Mouse (Mus musculus) intestine, embryonic 16.5 days (tissue): ENCODE measurements around the gene Cacna1c. TPM values are rescaled to one million over a fixed set of nuclear protein-coding genes. Genes with fewer than 3 reads are reported as not detected.

Experiments used
- ATAC-seq: fragments of 200-750 bp; cut with Nextera tagmentation; 2 replicates; pipeline ENCODE4 v1.8.0; 2017; ENCODE audit warnings: moderate TSS enrichment, moderate library complexity
- H3K27ac ChIP-seq: fragments of 300-500 bp; sonication (generic); 2 replicates; pipeline ENCODE4 v1.5.1; 2014; ENCODE audit warnings: mild to moderate bottlenecking, low read length
- H3K27me3 ChIP-seq: fragments of 300-500 bp; sonication (generic); replicated peaks from 2 replicates; pipeline ENCODE4 v1.6.1; 2014; ENCODE audit warnings: low read length, control low read depth, mixed read lengths; ENCODE audit not compliant: control insufficient read depth, insufficient read depth
- H3K36me3 ChIP-seq: fragments of 300-500 bp; sonication (generic); 2 replicates; pipeline ENCODE4 v1.6.1; 2014; ENCODE audit warnings: low read length, control low read depth; ENCODE audit not compliant: control insufficient read depth, insufficient read depth
- H3K4me1 ChIP-seq: fragments of 300-500 bp; sonication (generic); 2 replicates; pipeline ENCODE4 v1.6.1; 2014; ENCODE audit warnings: low read length, control low read depth, mixed read lengths; ENCODE audit not compliant: control insufficient read depth, insufficient read depth
- H3K4me2 ChIP-seq: fragments of 300-500 bp; sonication (generic); 2 replicates; pipeline ENCODE4 v1.6.1; 2014; ENCODE audit warnings: low read depth, low read length, control low read depth
- H3K4me3 ChIP-seq: fragments of 300-500 bp; sonication (generic); 2 replicates; pipeline ENCODE4 v1.5.1; 2014; ENCODE audit warnings: mild to moderate bottlenecking, low read length
- H3K9ac ChIP-seq: fragments of 300-500 bp; sonication (generic); 2 replicates; pipeline ENCODE4 v1.6.1; 2014; ENCODE audit warnings: low read depth, low read length
- H3K9me3 ChIP-seq: fragments of 300-500 bp; sonication (generic); 2 replicates; pipeline ENCODE4 v1.6.1; 2016; ENCODE audit warnings: low read length, control low read depth; ENCODE audit not compliant: control insufficient read depth
- WGBS: fragments of 180-500 bp; shearing (Covaris S2); extraction: QIAGEN DNeasy Blood & Tissue Kit; methylation state at CpG from one replicate; pipeline ENCODE4 v1.1.7; 2014; 5-methylcytosine and 5-hydroxymethylcytosine counted together
- polyA plus RNA-seq: library from polyadenylated mRNA; unstranded; fragments of >200 nt; fragmentation: Nextera tagmentation; extraction: Ambion mirVana; gene quantifications from 2 replicates; pipeline ENCODE4 v1.2.1, GENCODE M21; 2015

Cacna1c gene
- polyA plus RNA-seq, 1 experiment from 2014 or later, result 1.8 TPM

GRCm38 (mm10) chr6:118963806-118964205 lies 232.4 kb downstream of the Cacna1c start:
- peak; percentile 31; the same call in 1 of the 2 replicates for ATAC-seq
- Histone ChIP-seq H3K9ac (no peak overlapping the region), H3K27me3 (no peaks in the 10 kb centered on the region), H3K9me3 (no peaks in the 10 kb centered on the region), H3K36me3 (no peaks in the 10 kb centered on the region), H3K4me2 (0 out of 2 replicates have a peak overlapping the region, but pooled peaks have one; percentile 12), H3K4me3 (no peak overlapping the region), H3K4me1 (peaks cover 16% of the 10 kb centered on the region), H3K27ac (peak overlapping the region; percentile 80)
- 49% methylated on average over 6 of the region's 6 CpGs for WGBS

- H3K27ac ChIP-seq, result peak overlapping the region; percentile 80
- H3K27me3 ChIP-seq, result no peaks in the 10 kb centered on the region
- no peaks in the 10 kb centered on the region for H3K36me3 ChIP-seq
- no peak overlapping the region for H3K4me3 ChIP-seq
- WGBS, result 41% methylated on average over 5 of the region's 5 CpGs
- peak; percentile 89 for ATAC-seq
- no peaks in the 10 kb centered on the region for H3K9me3 ChIP-seq
- H3K9ac ChIP-seq, result no peak overlapping the region
- H3K4me1 ChIP-seq, result peaks cover 16% of the 10 kb centered on the region
- H3K4me2 ChIP-seq, result 0 out of 2 replicates have a peak overlapping the region, but pooled peaks have one; percentile 12
Measured at GRCm38 (mm10) chr6:118963283-118963682, 232.9 kb downstream of the Cacna1c start.

GRCm38 (mm10) chr6:118958529-118958928 lies 237.7 kb downstream of the Cacna1c start:
- Histone ChIP-seq H3K27ac (no peak overlapping the region), H3K9me3 (no peaks in the 10 kb centered on the region), H3K9ac (no peak overlapping the region), H3K27me3 (no peaks in the 10 kb centered on the region), H3K4me2 (no peak overlapping the region), H3K36me3 (no peaks in the 10 kb centered on the region), H3K4me3 (no peak overlapping the region), H3K4me1 (peaks cover 10% of the 10 kb centered on the region)
- WGBS, result 93% methylated on average over 9 of the region's 9 CpGs
- no peak for ATAC-seq

- H3K36me3 ChIP-seq, result no peaks in the 10 kb centered on the region
- no peaks in the 10 kb centered on the region for H3K4me1 ChIP-seq
- no peak overlapping the region for H3K27ac ChIP-seq
- no peak overlapping the region for H3K4me2 ChIP-seq
- no peaks in the 10 kb centered on the region for H3K27me3 ChIP-seq
- no peak overlapping the region for H3K9ac ChIP-seq
- WGBS, result 87% methylated on average over 4 of the region's 4 CpGs
- no peaks in the 10 kb centered on the region for H3K9me3 ChIP-seq
- no peak overlapping the region for H3K4me3 ChIP-seq
- no peak for ATAC-seq
Measured at GRCm38 (mm10) chr6:118956234-118956633, 240.0 kb downstream of the Cacna1c start.

- no peaks in the 10 kb centered on the region for H3K36me3 ChIP-seq
- H3K27me3 ChIP-seq, result no peaks in the 10 kb centered on the region
- H3K4me2 ChIP-seq, result no peak overlapping the region
- no peak overlapping the region for H3K4me3 ChIP-seq
- H3K4me1 ChIP-seq, result no peaks in the 10 kb centered on the region
- ATAC-seq, result no peak
- H3K9me3 ChIP-seq, result no peaks in the 10 kb centered on the region
- H3K9ac ChIP-seq, result no peak overlapping the region
- H3K27ac ChIP-seq, result no peak overlapping the region
Measured at GRCm38 (mm10) chr6:118955777-118956176, 240.4 kb downstream of the Cacna1c start.

- Histone ChIP-seq H3K4me2 (no peak overlapping the region), H3K36me3 (no peaks in the 10 kb centered on the region), H3K4me3 (no peak overlapping the region), H3K9me3 (no peaks in the 10 kb centered on the region), H3K4me1 (no peaks in the 10 kb centered on the region), H3K9ac (no peak overlapping the region), H3K27me3 (no peaks in the 10 kb centered on the region), H3K27ac (no peak overlapping the region)
- no peak for ATAC-seq
- 64% methylated on average over 7 of the region's 7 CpGs for WGBS
Measured at GRCm38 (mm10) chr6:118954988-118955554, 241.1 kb downstream of the Cacna1c start.

GRCm38 (mm10) chr6:118952377-118952776 lies 243.8 kb downstream of the Cacna1c start:
- no peak overlapping the region for H3K27ac ChIP-seq
- no peak overlapping the region for H3K4me3 ChIP-seq
- H3K27me3 ChIP-seq, result no peaks in the 10 kb centered on the region
- H3K9me3 ChIP-seq, result no peaks in the 10 kb centered on the region
- H3K36me3 ChIP-seq, result no peaks in the 10 kb centered on the region
- H3K4me2 ChIP-seq, result no peak overlapping the region
- 72% methylated on average over 9 of the region's 9 CpGs for WGBS
- H3K9ac ChIP-seq, result no peak overlapping the region
- H3K4me1 ChIP-seq, result no peaks in the 10 kb centered on the region
- no peak for ATAC-seq

GRCm38 (mm10) chr6:118950190-118950589 lies 246.0 kb downstream of the Cacna1c start:
- H3K27ac ChIP-seq, result no peak overlapping the region
- no peaks in the 10 kb centered on the region for H3K27me3 ChIP-seq
- ATAC-seq, result no peak
- H3K4me2 ChIP-seq, result no peak overlapping the region
- WGBS, result 56% methylated on average over 13 of the region's 13 CpGs
- H3K4me1 ChIP-seq, result no peaks in the 10 kb centered on the region
- no peaks in the 10 kb centered on the region for H3K36me3 ChIP-seq
- no peak overlapping the region for H3K4me3 ChIP-seq
- H3K9ac ChIP-seq, result no peak overlapping the region
- no peaks in the 10 kb centered on the region for H3K9me3 ChIP-seq

GRCm38 (mm10) chr6:118947286-118947685 lies 248.9 kb downstream of the Cacna1c start:
- H3K4me3 ChIP-seq, result no peak overlapping the region
- no peaks in the 10 kb centered on the region for H3K9me3 ChIP-seq
- H3K4me2 ChIP-seq, result no peak overlapping the region
- no peaks in the 10 kb centered on the region for H3K27me3 ChIP-seq
- no peak overlapping the region for H3K27ac ChIP-seq
- 72% methylated on average over 8 of the region's 8 CpGs for WGBS
- no peak for ATAC-seq
- no peaks in the 10 kb centered on the region for H3K4me1 ChIP-seq
- H3K9ac ChIP-seq, result no peak overlapping the region
- no peaks in the 10 kb centered on the region for H3K36me3 ChIP-seq

GRCm38 (mm10) chr6:118946660-118947059 lies 249.6 kb downstream of the Cacna1c start:
- no peak overlapping the region for H3K9ac ChIP-seq
- no peak overlapping the region for H3K4me2 ChIP-seq
- no peaks in the 10 kb centered on the region for H3K36me3 ChIP-seq
- no peak overlapping the region for H3K4me3 ChIP-seq
- no peaks in the 10 kb centered on the region for H3K4me1 ChIP-seq
- 55% methylated on average over 6 of the region's 6 CpGs for WGBS
- no peaks in the 10 kb centered on the region for H3K9me3 ChIP-seq
- no peak overlapping the region for H3K27ac ChIP-seq
- no peaks in the 10 kb centered on the region for H3K27me3 ChIP-seq
- no peak for ATAC-seq
